Mouse (Mus musculus): ENCODE results near the gene Olfr1262. TPM values are rescaled to one million over a fixed set of nuclear protein-coding genes. Genes with fewer than 3 reads are reported as not detected.

Gene Olfr1262
- total RNA-seq (2014; rRNA removed) (not detected in 2 replicates), polyA plus RNA-seq (2012; rRNA removed) (not detected in 2 replicates)

- TF ChIP-seq CTCF (IDR thresholded peaks at IDR 0.05; ENCODE audit: low read depth, low read length), result no peak
- TF ChIP-seq POLR2A (IDR thresholded peaks at IDR 0.05; ENCODE audit: extremely low read depth, insufficient read depth, low read length), result no peak
- H3K36me3 ChIP-seq (ENCODE audit: control insufficient read depth, insufficient read depth, low read length), result no peaks in the 10 kb centered on the region
- H3K4me1 ChIP-seq (ENCODE audit: control insufficient read depth, insufficient read depth, low read length), result no peaks in the 10 kb centered on the region; the same call in 1 of the 2 replicates
- DNase-seq (ENCODE audit: extremely low read depth, low read depth, low spot score), result no peak
- H3K9ac ChIP-seq (ENCODE audit: low read depth, low read length), result no peak within 1 kb of the TSS
- H3K79me2 ChIP-seq (ENCODE audit: control insufficient read depth, insufficient read depth, low read length), result no peaks in the 10 kb centered on the region
- H3K27ac ChIP-seq (replicated peaks; ENCODE audit: insufficient read depth, low read depth, low read length), result no peak within 1 kb of the TSS
- H3K27me3 ChIP-seq (ENCODE audit: control insufficient read depth, insufficient read depth, low read length), result no peaks in the 10 kb centered on the region
- H3K4me3 ChIP-seq (ENCODE audit: insufficient read depth, low read depth, low read length), result no peak within 1 kb of the TSS
Measured at GRCm38 (mm10) chr2:89999845-90000244, at the start of gene Olfr1262. Olfr1262 (plus strand) TSS chr2:90000145.

GRCm38 (mm10) chr2:89974184-89974583, 25.8 kb upstream of the Olfr1262 start, which contains the start of gene Olfr1260:
Olfr1260 (plus strand) TSS chr2:89974340.
- TF ChIP-seq CTCF (IDR thresholded peaks at IDR 0.05; ENCODE audit: low read depth, low read length), result no peak
- TF ChIP-seq POLR2A (IDR thresholded peaks at IDR 0.05; ENCODE audit: extremely low read depth, insufficient read depth, low read length), result no peak

GRCm38 (mm10) chr2:89977709-89978108, 22.2 kb upstream of the Olfr1262 start:
- Histone ChIP-seq H3K27me3 (ENCODE audit: control insufficient read depth, insufficient read depth, low read length) (no peaks in the 10 kb centered on the region; the same call in 1 of the 2 replicates), H3K9ac (ENCODE audit: low read depth, low read length) (no peak overlapping the region), H3K36me3 (ENCODE audit: control insufficient read depth, insufficient read depth, low read length) (no peaks in the 10 kb centered on the region), H3K27ac (replicated peaks; ENCODE audit: insufficient read depth, low read depth, low read length) (no peak overlapping the region), H3K79me2 (ENCODE audit: control insufficient read depth, insufficient read depth, low read length) (no peaks in the 10 kb centered on the region), H3K4me1 (ENCODE audit: control insufficient read depth, insufficient read depth, low read length) (no peaks in the 10 kb centered on the region), H3K4me3 (ENCODE audit: insufficient read depth, low read depth, low read length) (no peak overlapping the region)
- TF ChIP-seq CTCF (IDR thresholded peaks at IDR 0.05; ENCODE audit: low read depth, low read length), result no peak
- TF ChIP-seq POLR2A (IDR thresholded peaks at IDR 0.05; ENCODE audit: extremely low read depth, insufficient read depth, low read length), result no peak
- DNase-seq (ENCODE audit: extremely low read depth, low read depth, low spot score), result no peak
- 78% methylated on average over 2 of the region's 2 CpGs for WGBS

More at GRCm38 (mm10) chr2:89974184-89974583, 25.8 kb upstream of the Olfr1262 start, which contains the start of gene Olfr1260:
- Histone ChIP-seq H3K79me2 (ENCODE audit: control insufficient read depth, insufficient read depth, low read length) (no peaks in the 10 kb centered on the region), H3K4me3 (ENCODE audit: insufficient read depth, low read depth, low read length) (no peak within 1 kb of the TSS), H3K27me3 (ENCODE audit: control insufficient read depth, insufficient read depth, low read length) (no peaks in the 10 kb centered on the region; the same call in 1 of the 2 replicates), H3K4me1 (ENCODE audit: control insufficient read depth, insufficient read depth, low read length) (no peaks in the 10 kb centered on the region), H3K36me3 (ENCODE audit: control insufficient read depth, insufficient read depth, low read length) (no peaks in the 10 kb centered on the region), H3K27ac (replicated peaks; ENCODE audit: insufficient read depth, low read depth, low read length) (no peak within 1 kb of the TSS), H3K9ac (ENCODE audit: low read depth, low read length) (no peak within 1 kb of the TSS)
- DNase-seq (ENCODE audit: extremely low read depth, low read depth, low spot score), result no peak
- WGBS, result 59% methylated on average over 2 of the region's 2 CpGs

GRCm38 (mm10) chr2:89990921-89991320, 9.0 kb upstream of the Olfr1262 start, which contains the start of gene Olfr1261:
Olfr1261 (plus strand) TSS chr2:89991221.
- Histone ChIP-seq H3K4me3 (ENCODE audit: insufficient read depth, low read depth, low read length) (no peak within 1 kb of the TSS), H3K27me3 (ENCODE audit: control insufficient read depth, insufficient read depth, low read length) (no peaks in the 10 kb centered on the region), H3K27ac (replicated peaks; ENCODE audit: insufficient read depth, low read depth, low read length) (no peak within 1 kb of the TSS), H3K9ac (ENCODE audit: low read depth, low read length) (no peak within 1 kb of the TSS), H3K79me2 (ENCODE audit: control insufficient read depth, insufficient read depth, low read length) (no peaks in the 10 kb centered on the region), H3K36me3 (ENCODE audit: control insufficient read depth, insufficient read depth, low read length) (no peaks in the 10 kb centered on the region), H3K4me1 (ENCODE audit: control insufficient read depth, insufficient read depth, low read length) (no peaks in the 10 kb centered on the region)
- TF ChIP-seq POLR2A (IDR thresholded peaks at IDR 0.05; ENCODE audit: extremely low read depth, insufficient read depth, low read length) (no peak), CTCF (IDR thresholded peaks at IDR 0.05; ENCODE audit: low read depth, low read length) (no peak)
- DNase-seq (ENCODE audit: extremely low read depth, low read depth, low spot score), result no peak

DNA sequence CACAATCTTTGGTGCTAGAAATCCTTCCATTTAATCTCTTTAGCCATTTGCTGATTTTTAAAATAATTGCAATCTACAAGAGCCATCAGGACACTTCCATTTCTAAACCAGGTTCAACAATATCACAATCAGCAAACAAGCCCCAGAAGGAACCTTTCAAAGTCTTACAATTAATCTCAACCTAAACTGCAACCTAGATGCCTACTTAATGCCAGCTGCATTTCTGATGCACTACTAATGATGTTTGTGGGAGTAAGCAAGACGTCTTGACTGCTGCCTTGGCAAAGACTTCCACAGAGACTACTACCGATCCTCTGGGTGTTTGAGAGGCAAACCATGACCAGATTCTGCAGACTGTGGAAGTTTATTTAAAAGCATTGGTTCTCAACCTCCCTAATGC, 11.9 kb downstream of the Olfr1262 start, which contains the start of gene Olfr1263:
Gene Olfr1263, plus strand, starts transcription at position 301 of the 400 bp plus-strand sequence.
- no peak within 1 kb of the TSS for H3K9ac ChIP-seq (ENCODE audit: low read depth, low read length)
- no peak within 1 kb of the TSS for H3K4me3 ChIP-seq (ENCODE audit: insufficient read depth, low read depth, low read length)
- H3K27me3 ChIP-seq (ENCODE audit: control insufficient read depth, insufficient read depth, low read length), result no peaks in the 10 kb centered on the region
- no peaks in the 10 kb centered on the region for H3K79me2 ChIP-seq (ENCODE audit: control insufficient read depth, insufficient read depth, low read length)
- H3K4me1 ChIP-seq (ENCODE audit: control insufficient read depth, insufficient read depth, low read length), result no peaks in the 10 kb centered on the region
- TF ChIP-seq CTCF (IDR thresholded peaks at IDR 0.05; ENCODE audit: low read depth, low read length) (no peak), POLR2A (IDR thresholded peaks at IDR 0.05; ENCODE audit: extremely low read depth, insufficient read depth, low read length) (no peak)
- WGBS, result 82% methylated on average over 2 of the region's 2 CpGs
- no peak within 1 kb of the TSS for H3K27ac ChIP-seq (replicated peaks; ENCODE audit: insufficient read depth, low read depth, low read length)
- DNase-seq (ENCODE audit: extremely low read depth, low read depth, low spot score), result no peak
- no peaks in the 10 kb centered on the region for H3K36me3 ChIP-seq (ENCODE audit: control insufficient read depth, insufficient read depth, low read length)

- Histone ChIP-seq H3K4me3 (ENCODE audit: insufficient read depth, low read depth, low read length) (no peak within 1 kb of the TSS), H3K9ac (ENCODE audit: low read depth, low read length) (no peak within 1 kb of the TSS), H3K36me3 (ENCODE audit: control insufficient read depth, insufficient read depth, low read length) (no peaks in the 10 kb centered on the region), H3K79me2 (ENCODE audit: control insufficient read depth, insufficient read depth, low read length) (no peaks in the 10 kb centered on the region), H3K27me3 (ENCODE audit: control insufficient read depth, insufficient read depth, low read length) (no peaks in the 10 kb centered on the region), H3K4me1 (ENCODE audit: control insufficient read depth, insufficient read depth, low read length) (no peaks in the 10 kb centered on the region), H3K27ac (replicated peaks; ENCODE audit: insufficient read depth, low read depth, low read length) (no peak within 1 kb of the TSS)
- TF ChIP-seq POLR2A (IDR thresholded peaks at IDR 0.05; ENCODE audit: extremely low read depth, insufficient read depth, low read length) (no peak), CTCF (IDR thresholded peaks at IDR 0.05; ENCODE audit: low read depth, low read length) (no peak)
- 65% methylated on average over 2 of the region's 2 CpGs for WGBS
- DNase-seq (ENCODE audit: extremely low read depth, low read depth, low spot score), result no peak
Measured at GRCm38 (mm10) chr2:90025477-90025876, 25.5 kb downstream of the Olfr1262 start, which contains the start of gene Olfr1264. Olfr1264 (minus strand) TSS chr2:90025577.
